Mouse (Mus musculus) testis, adult 2 months (tissue): ENCODE measurements around the gene Mdga1.

Experiments used
- CTCF ChIP-seq: fragments of 200-500 bp; IDR thresholded peaks from 2 replicates; pipeline ENCODE4 v1.5.1; 2012; ENCODE audit warnings: low read depth, mild to moderate bottlenecking, inconsistent platforms, low read length, moderate library complexity; ENCODE audit not compliant: control insufficient read depth, insufficient read depth, insufficient replicate concordance
- POLR2A ChIP-seq: fragments of 200-500 bp; IDR thresholded peaks from 2 replicates; pipeline ENCODE4 v1.6.1; 2012; ENCODE audit warnings: low read depth, mild to moderate bottlenecking, inconsistent platforms, low read length, moderate library complexity; ENCODE audit not compliant: control insufficient read depth

GRCm38 (mm10) chr17:29979841-29980240 is 10.0 kb upstream of the Mdga1 start:
- TF ChIP-seq POLR2A = no peak
- TF ChIP-seq CTCF = no peak
